Mouse (Mus musculus) intestine, embryonic 14.5 days (tissue): ENCODE measurements around the gene Tars2. TPM values are rescaled to one million over a fixed set of nuclear protein-coding genes. Genes with fewer than 3 reads are reported as not detected.
"Not testable (repeated sequence)": the region's sequence is repeated elsewhere in the genome, so short reads cannot be mapped to it uniquely, and the experiment has no call there.

ENCODE experiments used
- ATAC-seq: fragments of 200-750 bp; cut with Nextera tagmentation; replicated peaks from 2 replicates; pipeline ENCODE4 v1.8.0; 2017; ENCODE audit warnings: low read depth, moderate number of reproducible peaks, moderate TSS enrichment, moderate library complexity; ENCODE audit not compliant: low FRiP score, low TSS enrichment
- DNase-seq: peaks from one replicate; pipeline ENCODE4 v3.0.0-alpha.2; 2018; ENCODE audit warnings: low spot score
- H3K27ac ChIP-seq: fragments of 300-500 bp; sonication (generic); 2 replicates; pipeline ENCODE4 v1.5.1; 2014; ENCODE audit warnings: low read depth, mild to moderate bottlenecking, control low read depth
- H3K27me3 ChIP-seq: fragments of 300-500 bp; sonication (generic); replicated peaks from 2 replicates; pipeline ENCODE4 v1.6.1; 2014; ENCODE audit warnings: low read length, control low read depth; ENCODE audit not compliant: control insufficient read depth, insufficient read depth
- H3K36me3 ChIP-seq: fragments of 300-500 bp; sonication (generic); 2 replicates; pipeline ENCODE4 v1.6.1; 2014; ENCODE audit warnings: low read length, control low read depth; ENCODE audit not compliant: control insufficient read depth, insufficient read depth
- H3K4me1 ChIP-seq: fragments of 300-500 bp; sonication (generic); replicated peaks from 2 replicates; pipeline ENCODE4 v1.6.1; 2014; ENCODE audit warnings: low read length, control low read depth, mixed read lengths; ENCODE audit not compliant: control insufficient read depth, insufficient read depth
- H3K4me2 ChIP-seq: fragments of 300-500 bp; sonication (generic); 2 replicates; pipeline ENCODE4 v1.6.1; 2014; ENCODE audit warnings: low read length
- H3K4me3 ChIP-seq: fragments of 300-500 bp; sonication (generic); 2 replicates; pipeline ENCODE4 v1.5.1; 2014; ENCODE audit warnings: low read depth, low read length, control low read depth, mixed read lengths
- H3K9ac ChIP-seq: fragments of 300-500 bp; sonication (generic); 2 replicates; pipeline ENCODE4 v1.6.1; 2014; ENCODE audit warnings: mild to moderate bottlenecking, low read length
- H3K9me3 ChIP-seq: fragments of 300-500 bp; sonication (generic); 2 replicates; pipeline ENCODE4 v1.6.1; 2016; ENCODE audit warnings: low read length, control low read depth; ENCODE audit not compliant: control insufficient read depth
- WGBS: fragments of 180-500 bp; shearing (Covaris S2); extraction: QIAGEN DNeasy Blood & Tissue Kit; methylation state at CpG from one replicate; pipeline ENCODE4 v1.1.7; 2014; 5-methylcytosine and 5-hydroxymethylcytosine counted together
- polyA plus RNA-seq: library from polyadenylated mRNA; unstranded; fragments of >200 nt; fragmentation: Nextera tagmentation; extraction: Ambion mirVana; gene quantifications from 2 replicates; pipeline ENCODE4 v1.2.1, GENCODE M21; 2014

Tars2 gene
- polyA plus RNA-seq, 1 experiment from 2014 or later, result 55.4 TPM

GRCm38 (mm10) chr3:95698286-95698685, 61.7 kb downstream of the Tars2 start:
- DNase-seq (no peak), ATAC-seq (no peak)
- Histone ChIP-seq H3K27ac (no peak overlapping the region), H3K4me1 (peaks cover 27% of the 10 kb centered on the region), H3K27me3 (no peaks in the 10 kb centered on the region), H3K4me3 (no peak overlapping the region), H3K9ac (no peak overlapping the region), H3K36me3 (no peaks in the 10 kb centered on the region), H3K9me3 (no peaks in the 10 kb centered on the region), H3K4me2 (no peak overlapping the region)
- WGBS, result 91% methylated on average over 4 of the region's 4 CpGs

- no peak overlapping the region for H3K9ac ChIP-seq
- H3K4me1 ChIP-seq, result peaks cover 22% of the 10 kb centered on the region
- no peaks in the 10 kb centered on the region for H3K36me3 ChIP-seq
- no peaks in the 10 kb centered on the region for H3K27me3 ChIP-seq
- no peak for ATAC-seq
- H3K9me3 ChIP-seq, result no peaks in the 10 kb centered on the region
- H3K27ac ChIP-seq, result no peak overlapping the region; the same call in 1 of the 2 replicates
- no peak overlapping the region for H3K4me2 ChIP-seq
- WGBS, result 8% methylated on average over 7 of the region's 7 CpGs
- no peak for DNase-seq
- no peak overlapping the region for H3K4me3 ChIP-seq
These were observed 63.6 kb downstream of the Tars2 start for GRCm38 (mm10) chr3:95696360-95696759.

GRCm38 (mm10) chr3:95695796-95696195, 64.2 kb downstream of the Tars2 start:
- ATAC-seq, result no peak
- H3K4me3 ChIP-seq, result no peak overlapping the region
- no peak for DNase-seq
- no peak overlapping the region for H3K27ac ChIP-seq
- H3K9ac ChIP-seq, result no peak overlapping the region
- H3K36me3 ChIP-seq, result no peaks in the 10 kb centered on the region
- no peaks in the 10 kb centered on the region for H3K27me3 ChIP-seq
- H3K9me3 ChIP-seq, result no peaks in the 10 kb centered on the region
- H3K4me2 ChIP-seq, result no peak overlapping the region
- 30% methylated on average over 3 of the region's 3 CpGs for WGBS
- peaks cover 16% of the 10 kb centered on the region for H3K4me1 ChIP-seq

- no peaks in the 10 kb centered on the region for H3K36me3 ChIP-seq
- H3K9ac ChIP-seq, result no peak overlapping the region
- DNase-seq (no peak), ATAC-seq (no peak)
- H3K27ac ChIP-seq, result no peak overlapping the region
- no peak overlapping the region for H3K4me2 ChIP-seq
- WGBS, result 86% methylated on average over 11 of the region's 11 CpGs
- no peaks in the 10 kb centered on the region for H3K9me3 ChIP-seq
- no peaks in the 10 kb centered on the region for H3K27me3 ChIP-seq
- H3K4me1 ChIP-seq, result peaks cover 15% of the 10 kb centered on the region
- H3K4me3 ChIP-seq, result no peak overlapping the region
These were observed 65.0 kb downstream of the Tars2 start for GRCm38 (mm10) chr3:95694808-95695703.

GRCm38 (mm10) chr3:95693821-95694807, 65.9 kb downstream of the Tars2 start:
- Histone ChIP-seq H3K27me3 (no peaks in the 10 kb centered on the region), H3K27ac (no peak overlapping the region), H3K4me2 (no peak overlapping the region), H3K9ac (no peak overlapping the region), H3K4me1 (peaks cover 17% of the 10 kb centered on the region), H3K36me3 (no peaks in the 10 kb centered on the region), H3K9me3 (no peaks in the 10 kb centered on the region), H3K4me3 (no peak overlapping the region)
- DNase-seq (no peak), ATAC-seq (no peak)
- WGBS, result 64% methylated on average over 11 of the region's 11 CpGs

DNA sequence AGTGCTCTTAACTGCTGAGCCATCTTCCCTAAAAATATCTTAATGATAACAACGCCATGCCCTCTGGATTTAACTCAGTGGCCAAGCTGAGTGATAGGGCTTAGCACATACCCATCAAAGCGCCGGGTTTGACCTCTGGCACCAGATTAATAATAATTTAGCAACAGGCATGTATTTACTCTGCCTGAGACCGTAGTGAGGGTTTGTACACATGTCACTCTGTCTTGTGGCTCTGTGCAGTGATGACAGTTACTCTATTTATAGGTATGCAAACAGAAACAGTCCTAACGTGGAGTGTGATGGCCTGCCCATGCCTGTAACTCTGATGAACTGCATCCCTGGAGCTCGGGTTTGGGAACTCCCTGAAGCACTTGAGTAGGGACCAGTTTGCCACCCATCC, 67.3 kb downstream of the Tars2 start:
- H3K4me3 ChIP-seq, result no peak overlapping the region
- no peak overlapping the region for H3K27ac ChIP-seq
- no peaks in the 10 kb centered on the region for H3K27me3 ChIP-seq
- no peak for DNase-seq
- H3K9ac ChIP-seq, result no peak overlapping the region
- H3K9me3 ChIP-seq, result no peaks in the 10 kb centered on the region
- no peaks in the 10 kb centered on the region for H3K36me3 ChIP-seq
- 72% methylated on average over 6 of the region's 6 CpGs for WGBS
- H3K4me1 ChIP-seq, result peaks cover 22% of the 10 kb centered on the region
- H3K4me2 ChIP-seq, result no peak overlapping the region
- no peak for ATAC-seq

DNA sequence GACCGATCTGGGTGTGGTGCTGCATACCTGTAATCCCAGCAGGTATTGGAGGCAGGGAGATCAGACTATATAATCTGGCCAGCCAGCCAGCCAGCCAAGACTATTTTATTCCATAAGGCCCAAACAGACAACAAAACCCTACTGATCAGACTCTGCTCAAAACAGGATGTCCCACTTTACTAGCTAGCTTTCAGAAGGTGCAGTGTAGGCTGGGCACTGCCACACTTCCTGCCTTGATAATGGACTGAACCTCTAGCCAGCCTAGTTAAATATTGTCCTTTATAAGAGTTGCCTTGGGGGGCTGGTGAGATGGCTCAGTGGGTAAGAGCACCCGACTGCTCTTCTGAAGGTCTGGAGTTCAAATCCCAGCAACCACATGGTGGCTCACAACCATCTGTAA, 69.5 kb downstream of the Tars2 start:
- not testable (repeated sequence) for ATAC-seq, H3K4me2 ChIP-seq, H3K4me3 ChIP-seq, DNase-seq, H3K36me3 ChIP-seq, H3K9me3 ChIP-seq, H3K27me3 ChIP-seq, H3K9ac ChIP-seq, H3K27ac ChIP-seq
- 93% methylated on average over 2 of the region's 2 CpGs for WGBS
- H3K4me1 ChIP-seq, result peaks cover 29% of the 10 kb centered on the region
